Mouse (Mus musculus) brain, embryonic 14.5 days (tissue): ENCODE measurements around the gene Sox6.

Source experiments
- CTCF ChIP-seq: fragments of 200-500 bp; IDR thresholded peaks from 2 replicates; pipeline ENCODE4 v1.5.1; 2012; ENCODE audit warnings: inconsistent platforms, mild to moderate bottlenecking, moderate library complexity, borderline replicate concordance; ENCODE audit not compliant: insufficient read depth, insufficient read length; ENCODE audit errors: extremely low read depth
- POLR2A ChIP-seq: fragments of 200-500 bp; IDR thresholded peaks from 2 replicates; pipeline ENCODE4 v1.6.1; 2012; ENCODE audit warnings: mild to moderate bottlenecking, inconsistent platforms, borderline replicate concordance; ENCODE audit not compliant: poor library complexity, insufficient read depth, insufficient read length, severe bottlenecking; ENCODE audit errors: extremely low read depth

- TF ChIP-seq CTCF (no peak), POLR2A (no peak)
These were observed 393.2 kb downstream of the Sox6 start for GRCm38 (mm10) chr7:115645272-115645970.
